Mouse (Mus musculus): Measurements from ENCODE around the gene Dcakd.
A peak's percentile ranks its signal among the peaks of the same experiment; 100 is the strongest.
"Not testable (repeated sequence)": the region's sequence is repeated elsewhere in the genome, so short reads cannot be mapped to it uniquely, and the experiment has no call there.

Gene Dcakd

DNA sequence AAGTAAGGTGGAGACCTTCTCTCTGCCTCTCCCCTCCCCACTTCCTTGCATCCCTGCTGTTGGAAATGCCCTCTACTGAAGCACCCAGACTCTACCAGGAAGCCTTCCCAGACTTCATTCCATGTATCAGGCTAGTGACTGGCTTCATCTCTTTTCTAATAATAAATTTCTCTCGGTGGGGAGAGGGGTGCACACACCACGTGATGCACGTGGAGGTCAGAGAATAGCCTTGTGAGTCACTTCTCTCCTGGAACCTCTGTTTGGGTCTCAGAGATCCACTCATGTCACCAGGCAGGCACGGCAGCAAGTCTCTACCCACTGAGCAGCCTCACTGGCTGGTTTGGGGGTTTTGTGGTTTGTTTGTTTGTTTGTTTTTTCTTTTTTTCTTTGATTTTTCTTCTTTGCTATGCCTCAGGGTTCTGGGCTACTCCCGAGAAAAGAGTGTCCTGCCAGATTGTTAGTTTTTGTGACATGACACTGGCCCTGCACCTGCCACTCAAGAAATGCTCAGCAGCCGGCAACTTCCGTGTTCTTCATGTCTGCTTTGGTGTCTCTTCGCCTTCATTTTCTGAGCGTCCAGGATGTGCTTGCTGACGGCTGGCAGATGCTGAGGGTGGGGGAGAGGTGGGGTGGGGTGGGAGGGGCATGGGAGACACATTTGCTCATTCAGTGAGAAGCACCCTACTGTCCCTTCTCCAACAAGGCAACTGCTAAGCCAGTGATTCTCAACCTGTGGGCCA, 46.8 kb downstream of the Dcakd start:
- DNase-seq (ENCODE audit: low spot score in 2 of 2): no peak

DNA sequence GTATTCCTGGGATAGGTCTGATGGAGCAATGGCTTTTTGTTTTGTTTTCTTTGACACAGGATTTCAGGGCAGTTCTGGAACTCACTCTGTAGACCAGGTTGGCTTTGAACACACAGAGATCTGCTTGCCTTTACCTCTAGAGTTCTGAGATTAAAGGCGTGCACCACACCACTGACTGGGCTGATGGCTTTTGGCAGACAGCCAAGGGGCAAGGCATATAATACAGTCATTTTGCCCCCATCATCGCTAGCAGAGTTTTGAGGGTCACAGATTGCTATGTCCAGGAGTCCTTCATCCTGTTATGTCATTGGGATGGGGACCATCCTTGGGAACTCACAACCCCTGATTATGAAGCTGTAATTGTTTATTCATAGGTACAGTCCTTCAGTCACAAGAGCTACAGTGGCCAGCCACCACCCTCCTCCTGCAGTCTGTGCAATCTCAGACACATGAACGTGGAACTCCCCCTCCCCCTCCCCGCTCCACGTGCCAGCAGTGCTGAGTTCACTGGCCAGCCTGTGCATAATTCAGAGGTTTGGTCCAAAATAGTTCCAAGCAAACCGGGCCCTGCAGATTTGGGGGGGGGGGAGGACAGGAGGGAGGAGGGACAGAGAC, 50.0 kb downstream of the Dcakd start:
- no peak for DNase-seq (ENCODE audit: low spot score in 2 of 2)

DNA sequence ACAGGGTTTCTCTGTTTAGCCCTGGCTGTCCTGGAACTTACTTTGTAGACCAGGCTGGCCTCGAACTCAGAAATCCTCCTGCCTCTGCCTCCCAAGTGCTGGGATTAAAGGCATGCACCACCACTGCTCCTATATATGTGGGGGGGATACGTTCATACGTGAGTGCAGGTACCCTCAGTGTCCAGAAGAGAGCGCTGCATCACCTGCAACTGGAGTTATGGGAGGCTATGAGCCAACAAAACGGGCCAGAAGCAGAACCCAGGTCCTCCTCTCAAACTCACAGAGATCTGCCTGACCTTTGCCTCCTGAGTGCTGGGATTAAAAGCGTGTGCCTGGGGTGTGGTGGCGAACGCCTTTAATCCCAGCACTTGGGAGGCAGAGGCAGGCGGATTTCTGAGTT, 52.2 kb downstream of the Dcakd start:
- DNase-seq (ENCODE audit: low spot score in 2 of 2): not testable (repeated sequence)

DNA sequence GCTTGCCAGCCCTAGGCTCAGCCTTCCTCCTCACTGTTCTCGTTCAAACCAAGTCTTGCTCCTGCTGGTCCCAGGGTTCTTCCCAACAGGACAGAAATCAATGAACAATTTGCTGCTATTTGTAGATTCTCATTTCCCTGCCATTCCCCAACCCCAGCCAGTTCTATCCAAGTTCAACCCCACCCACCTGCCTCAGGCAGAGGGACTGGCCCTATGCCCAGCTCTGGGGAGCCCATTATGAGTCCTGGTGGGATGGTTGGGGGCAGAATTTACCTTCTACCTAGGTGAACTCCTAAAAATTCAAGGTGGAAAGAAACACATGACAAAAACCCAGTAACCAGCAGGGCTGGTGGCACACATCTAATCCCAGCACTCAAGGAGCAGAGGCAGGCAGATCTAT, 55.8 kb downstream of the Dcakd start:
- DNase-seq (ENCODE audit: low spot score in 2 of 2): no peak

DNA sequence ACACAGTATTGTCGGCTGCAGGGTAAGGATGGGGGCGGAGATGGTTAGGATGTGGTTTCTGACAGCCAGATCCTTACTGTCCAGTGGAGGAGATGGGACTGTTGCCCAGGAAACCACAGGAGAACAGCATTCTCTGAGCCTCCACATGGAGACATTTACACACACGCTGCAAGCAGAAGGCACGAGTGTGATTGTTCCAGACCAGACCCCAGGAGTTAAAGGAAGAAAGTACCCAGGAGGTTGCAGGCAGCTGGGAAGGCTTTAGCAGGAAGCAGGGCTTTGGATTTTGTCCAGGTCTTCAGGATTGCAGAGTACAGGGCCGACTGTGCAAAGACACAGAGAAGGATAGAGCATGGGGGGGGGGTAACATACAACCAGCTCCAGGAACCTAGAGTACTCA, 56.5 kb downstream of the Dcakd start:
- no peak for DNase-seq (ENCODE audit: low spot score in 2 of 2)

DNA sequence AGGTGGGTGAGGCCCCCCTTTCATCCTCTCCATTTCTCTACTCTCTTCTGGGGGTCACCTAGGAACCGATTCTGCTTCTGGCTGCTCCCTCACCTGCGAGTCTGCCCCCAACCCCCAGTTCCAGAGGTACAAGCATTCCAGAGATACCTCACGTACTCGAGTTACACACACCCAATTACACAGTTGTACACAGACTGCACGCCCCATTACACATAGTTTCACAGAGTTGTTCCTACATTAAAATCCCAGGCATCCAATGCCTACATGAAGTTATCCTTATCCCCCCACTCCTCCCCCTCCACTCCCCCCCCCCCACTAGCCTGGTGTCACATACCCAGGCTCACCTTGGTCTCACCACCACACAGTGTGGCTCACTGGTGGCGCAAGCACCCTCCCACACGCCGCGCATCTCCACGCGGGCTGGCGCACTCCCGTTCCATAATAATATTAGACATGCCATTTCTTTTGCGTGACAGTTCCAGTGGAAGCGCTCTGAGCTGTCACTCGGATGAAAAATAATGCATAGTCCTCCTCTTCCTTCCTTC, 63.5 kb downstream of the Dcakd start:
- no peak for DNase-seq (ENCODE audit: low spot score in 2 of 2)

DNA sequence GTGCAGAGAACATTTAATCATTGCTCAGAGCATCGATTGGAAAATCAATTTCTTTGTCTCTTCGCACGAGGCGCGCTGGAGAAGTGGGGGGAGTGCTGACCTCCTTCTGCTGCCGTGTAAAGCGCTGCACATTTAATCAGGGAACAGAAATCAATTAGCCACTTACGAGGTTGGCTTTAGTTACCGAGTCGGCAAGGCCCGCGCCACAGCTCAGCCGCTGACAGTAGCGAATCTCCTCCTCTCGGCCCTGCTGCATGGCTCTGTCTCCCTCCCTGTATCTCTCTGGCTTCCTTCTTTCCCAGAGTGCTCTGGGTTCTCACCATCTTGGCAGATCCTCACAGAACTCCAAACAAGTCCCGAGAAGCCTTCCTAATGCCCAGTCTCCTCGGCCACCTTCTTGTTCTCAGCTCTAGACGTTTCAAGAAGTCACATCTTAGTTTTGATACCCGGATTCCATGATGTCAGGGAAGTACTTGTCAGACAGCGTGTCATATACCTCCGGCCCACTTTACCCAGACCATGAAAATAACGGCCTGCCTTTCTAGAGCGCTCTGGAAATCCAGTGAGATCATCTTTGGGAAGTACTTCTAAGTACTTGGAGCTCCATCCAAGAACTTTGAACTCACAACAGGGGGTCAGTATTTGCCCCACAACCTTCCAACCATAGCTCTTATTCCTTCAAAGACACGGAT, 64.1 kb downstream of the Dcakd start:
- DNase-seq (ENCODE audit: low spot score in 2 of 2): no peak

DNA sequence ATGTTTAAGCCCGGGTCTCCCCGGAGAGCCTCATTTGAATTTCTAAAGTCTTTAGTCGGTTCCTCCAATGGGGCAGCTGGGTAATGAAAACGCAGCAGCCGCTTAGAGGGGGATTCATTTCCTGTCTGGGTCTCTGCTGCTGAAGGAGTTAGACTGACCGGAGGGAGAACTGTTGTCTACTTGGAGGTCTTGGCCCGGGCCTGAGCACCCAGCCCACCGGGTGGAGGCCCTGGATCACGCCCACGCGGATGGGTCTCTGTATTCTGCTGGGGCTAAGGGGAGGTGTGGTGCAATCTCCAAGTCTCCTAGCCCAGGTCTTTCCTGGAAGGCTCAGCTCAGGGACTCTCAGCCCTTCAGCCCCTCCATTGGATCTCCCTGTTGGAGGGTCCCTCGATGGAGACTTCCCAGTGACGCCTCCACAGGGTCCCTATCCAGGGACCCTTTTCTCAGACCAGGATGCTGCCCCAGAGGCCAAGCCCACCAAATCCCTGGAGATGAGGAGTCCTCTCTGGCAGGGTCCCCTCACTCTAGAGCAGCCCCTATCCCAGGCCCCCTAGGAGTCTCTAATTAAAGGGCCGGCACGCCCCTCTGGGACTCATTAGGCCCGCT, 64.8 kb downstream of the Dcakd start:
- no peak for DNase-seq (ENCODE audit: low spot score in 2 of 2)

DNA sequence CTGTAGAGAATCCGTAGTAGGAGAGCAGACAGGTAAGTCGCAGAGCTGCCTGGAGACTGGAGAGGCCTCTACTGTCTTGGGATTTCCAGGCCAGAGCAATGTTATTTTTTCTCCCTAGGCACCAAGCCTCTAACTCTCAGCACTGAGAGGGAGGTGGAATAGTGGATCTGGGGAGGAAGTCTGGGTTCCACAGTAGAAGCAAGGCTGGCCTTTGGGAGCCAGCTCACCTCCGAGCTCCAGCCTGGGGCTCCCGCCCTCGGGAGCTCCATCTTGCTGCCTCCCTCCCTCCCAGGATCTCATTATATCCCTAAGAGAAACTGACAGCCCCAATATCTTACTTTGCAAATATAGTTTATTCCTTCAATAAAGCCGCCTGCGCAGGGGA, 65.3 kb downstream of the Dcakd start:
- no peak for DNase-seq (ENCODE audit: low spot score in 2 of 2)

DNA sequence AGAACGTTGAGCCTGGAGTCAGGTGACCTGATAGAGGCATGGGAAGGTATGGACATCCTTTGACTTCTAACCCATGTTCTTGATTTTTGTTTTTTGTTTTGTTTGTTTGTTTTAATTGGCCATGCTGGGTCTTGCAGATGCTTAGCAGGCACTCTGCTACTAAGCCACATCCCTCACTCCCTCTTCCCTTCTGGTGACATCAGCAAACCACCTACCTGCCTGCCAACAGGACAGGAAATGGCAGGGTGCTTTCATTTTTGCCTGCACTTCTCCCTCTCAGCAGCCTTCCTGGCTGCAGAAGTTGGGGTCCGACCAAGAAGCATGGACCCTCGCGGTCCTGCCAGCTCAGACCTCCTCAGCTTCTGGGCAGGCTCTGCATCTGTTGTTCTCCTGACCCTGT, 67.1 kb downstream of the Dcakd start:
- DNase-seq (ENCODE audit: low spot score in 2 of 2): no peak

DNA sequence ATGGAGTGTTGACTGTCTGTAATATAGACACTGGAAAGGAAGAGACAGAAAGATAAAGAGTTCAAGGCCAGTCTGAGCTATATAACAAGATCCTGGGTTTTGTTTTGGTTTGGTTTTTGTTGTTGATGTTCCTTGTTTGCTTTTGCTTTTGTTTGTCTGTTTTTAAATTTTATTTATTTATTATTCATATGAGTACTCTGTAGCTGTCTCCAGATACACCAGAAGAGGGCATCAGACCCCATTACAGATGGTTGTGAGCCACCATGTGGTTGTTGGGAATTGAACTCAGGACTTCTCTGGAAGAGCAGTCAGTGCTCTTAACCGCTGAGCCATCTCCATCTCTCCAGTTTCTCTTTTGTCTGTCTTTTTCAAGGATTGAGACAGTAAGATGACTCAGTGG, 69.3 kb downstream of the Dcakd start:
- no peak for DNase-seq (ENCODE audit: low spot score in 2 of 2)

DNA sequence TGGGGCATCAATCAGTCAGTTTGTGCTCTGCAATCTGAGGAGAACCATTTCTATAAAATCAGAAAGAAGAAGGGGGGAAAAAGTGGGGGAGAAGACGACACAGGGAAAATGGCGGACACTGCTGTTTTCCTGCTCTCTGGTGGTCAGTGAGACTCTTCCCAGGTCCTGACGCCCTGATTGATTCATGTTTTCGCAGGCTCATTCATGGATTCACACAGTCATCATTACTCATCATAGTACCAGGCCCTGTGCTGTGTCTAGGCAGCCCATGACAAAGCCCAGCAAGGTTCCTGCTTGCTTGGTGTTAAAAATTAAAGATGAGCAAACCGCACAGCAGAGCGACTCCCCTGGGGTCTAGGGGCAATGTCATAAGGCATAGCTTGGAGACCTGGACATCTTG, 69.7 kb downstream of the Dcakd start:
- DNase-seq (ENCODE audit: low spot score in 2 of 2): no peak

DNA sequence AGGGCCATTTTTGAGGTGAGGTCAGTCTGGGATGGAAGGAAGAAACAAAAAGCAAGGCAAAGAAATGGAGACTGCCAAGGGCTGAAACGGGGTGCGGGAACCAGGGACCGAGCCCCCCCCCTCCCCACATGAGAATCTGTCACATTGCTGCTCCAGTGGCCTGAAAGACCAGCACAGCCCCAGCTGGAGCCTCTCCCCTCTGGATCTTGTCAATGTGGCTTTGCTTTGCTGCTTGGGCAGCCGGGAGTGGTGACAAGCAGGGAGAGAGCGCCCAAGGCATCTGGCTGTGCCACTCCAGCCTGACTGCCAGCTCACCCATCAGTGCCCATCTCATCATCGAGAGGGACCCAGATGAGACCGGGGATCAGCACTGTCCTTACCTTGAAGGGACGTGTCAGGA, 70.4 kb downstream of the Dcakd start:
- DNase-seq (ENCODE audit: low spot score in 2 of 2): no peak

DNA sequence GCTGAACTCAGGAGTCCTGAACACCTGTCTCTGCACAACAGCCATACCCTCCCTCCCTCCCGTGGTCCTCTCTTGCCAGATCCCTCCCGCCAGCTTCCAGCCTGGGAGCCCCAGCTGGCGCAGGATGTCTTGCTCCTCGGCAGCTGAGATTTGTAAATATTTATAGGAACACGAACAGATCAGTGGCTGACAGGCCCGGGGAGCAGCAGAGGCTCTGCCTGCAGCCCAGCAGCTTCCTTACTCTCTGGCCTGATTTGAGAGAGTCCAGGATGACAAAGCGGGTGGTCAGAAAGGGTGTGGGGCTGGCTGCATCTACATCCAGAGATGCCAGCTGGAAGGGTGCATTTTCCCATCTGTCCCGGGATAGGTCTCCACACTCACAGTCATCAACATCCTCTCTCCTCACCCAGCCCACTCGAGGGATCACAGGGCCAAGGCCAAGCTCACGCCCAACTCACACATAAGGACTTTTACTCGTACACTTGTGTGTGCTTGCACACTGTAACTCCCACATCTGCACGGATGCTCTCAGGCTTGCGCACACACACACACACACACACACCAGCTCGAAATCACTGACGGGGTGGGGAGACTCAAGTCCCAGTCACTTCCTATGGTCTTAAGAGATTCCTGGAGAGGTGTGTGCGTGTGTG, 71.0 kb downstream of the Dcakd start:
- DNase-seq (ENCODE audit: low spot score in 2 of 2): no peak

DNA sequence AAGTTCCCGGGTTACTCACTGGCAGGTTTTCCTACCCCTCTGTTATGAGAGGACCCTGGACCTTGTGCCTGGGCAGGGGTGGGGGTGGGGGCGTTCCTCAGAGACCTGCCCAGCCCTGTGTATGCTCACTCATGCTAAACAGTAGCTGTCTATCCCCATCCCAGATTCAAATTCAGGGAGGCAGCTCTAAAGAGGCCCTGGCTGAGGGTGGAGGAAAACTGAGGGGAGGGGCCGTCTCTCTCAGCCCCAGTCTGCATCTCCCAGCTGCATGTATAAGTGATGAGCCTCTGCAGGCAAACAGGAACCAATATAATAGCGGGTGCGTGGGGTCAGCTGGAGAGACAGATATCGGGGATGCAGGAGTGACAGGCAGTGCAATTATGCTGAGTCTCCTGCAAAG, 75.2 kb downstream of the Dcakd start:
- no peak for DNase-seq (ENCODE audit: low spot score in 2 of 2)

DNA sequence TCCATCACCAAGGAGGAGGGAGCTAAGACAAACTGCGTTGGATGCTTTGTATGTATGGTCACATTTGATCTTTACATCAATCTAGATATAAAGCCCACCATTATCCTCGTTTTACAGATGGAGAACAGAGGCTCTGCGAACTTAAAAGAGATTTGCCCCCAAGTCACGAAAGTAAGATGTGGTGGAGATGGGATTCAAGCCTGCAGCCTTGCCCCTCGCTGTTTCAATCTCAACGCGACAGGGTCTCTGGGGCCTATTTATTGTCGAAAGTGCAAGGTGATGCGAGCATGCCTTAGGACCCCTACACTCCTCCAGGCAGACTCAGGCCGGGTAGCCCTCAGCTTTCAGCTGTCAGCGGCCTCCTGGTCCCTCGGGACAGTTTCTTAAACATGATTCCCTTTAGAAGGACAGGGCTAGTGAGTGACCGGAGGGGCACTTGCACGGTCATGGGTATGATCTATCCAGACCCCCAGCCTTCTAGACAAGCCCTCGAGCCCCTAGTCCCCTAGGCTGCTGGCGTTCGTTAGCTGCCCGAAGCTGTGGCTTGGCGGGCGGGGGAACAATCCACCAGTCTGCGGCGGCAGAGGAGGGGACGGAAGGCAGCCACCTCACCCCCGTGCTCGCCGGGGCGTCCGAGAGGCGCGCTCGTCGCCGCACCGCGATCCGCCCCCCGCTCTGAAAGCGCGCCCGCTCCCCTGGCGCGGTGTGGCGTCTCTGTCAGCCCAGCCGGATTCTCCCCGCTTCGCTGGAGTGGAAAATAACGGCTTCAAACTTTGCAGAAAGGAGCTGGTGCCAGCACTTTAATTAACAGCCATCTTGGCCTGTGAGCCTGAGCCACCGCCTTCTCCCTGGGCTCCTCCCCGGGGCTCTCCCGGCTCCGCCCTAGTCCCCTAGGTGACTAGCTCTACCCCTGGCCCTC, 79.8 kb downstream of the Dcakd start:
- DNase-seq (ENCODE audit: low spot score in 2 of 2): no peak

DNA sequence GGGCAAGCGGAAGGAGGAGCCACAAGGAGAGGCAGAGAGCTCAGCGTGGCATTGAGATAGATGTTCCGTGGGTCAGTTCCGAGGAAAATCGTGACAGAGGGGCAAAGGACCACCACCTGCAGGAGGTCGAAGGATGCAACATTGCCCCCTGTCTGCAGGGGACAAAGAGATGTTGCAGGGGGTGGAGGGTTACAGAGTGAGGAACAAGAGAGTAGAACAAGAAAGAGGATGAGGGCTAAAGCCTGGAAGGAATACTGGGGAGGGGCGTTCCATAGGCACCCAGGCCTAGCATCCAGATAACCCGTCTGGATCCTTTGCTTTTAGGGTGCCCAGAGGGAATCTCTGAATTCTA, 81.2 kb downstream of the Dcakd start:
- DNase-seq (ENCODE audit: low spot score in 2 of 2): no peak

DNA sequence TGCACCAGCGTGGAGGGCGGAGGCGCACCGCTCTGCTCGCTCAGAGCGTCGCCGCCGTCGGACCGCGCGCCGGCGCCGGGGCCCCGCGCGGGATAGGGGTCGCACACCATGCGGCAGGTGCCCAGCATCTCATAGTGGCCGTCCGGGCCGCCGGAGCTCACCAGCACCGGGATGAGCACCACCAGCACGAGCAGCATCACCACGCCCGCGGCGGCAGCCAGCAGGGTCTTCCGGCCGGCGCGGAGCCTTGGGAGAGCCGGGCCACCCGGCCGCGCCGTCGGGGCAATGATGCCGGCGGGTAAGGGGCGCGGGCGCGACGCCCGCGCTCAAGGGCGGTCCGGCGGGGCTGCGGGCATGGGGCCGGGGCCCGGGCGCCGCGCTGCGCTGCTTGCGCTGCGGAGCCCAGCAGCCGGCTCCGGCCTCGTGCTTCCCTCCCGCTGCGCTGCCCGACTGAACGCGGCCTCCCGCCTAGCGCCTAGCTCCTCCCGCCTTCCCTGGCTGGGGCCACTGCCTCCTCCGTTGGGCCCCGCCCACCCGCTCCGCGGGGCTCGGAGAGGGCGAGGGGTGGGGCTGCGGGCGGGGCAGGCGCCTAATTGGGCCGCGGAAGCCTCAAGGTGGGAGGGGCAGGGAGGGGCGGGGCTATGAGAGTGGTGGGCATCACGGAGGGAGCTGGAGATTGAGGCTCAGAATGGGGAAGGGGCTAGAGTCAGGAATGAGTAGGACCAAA, 81.7 kb downstream of the Dcakd start, which contains the start of gene C1ql1:
Gene C1ql1, minus strand, starts transcription at position 424 of the 727 bp plus-strand sequence.
- DNase-seq (ENCODE audit: low spot score in 2 of 2): peak in 1 of 2 experiments; percentile 29

DNA sequence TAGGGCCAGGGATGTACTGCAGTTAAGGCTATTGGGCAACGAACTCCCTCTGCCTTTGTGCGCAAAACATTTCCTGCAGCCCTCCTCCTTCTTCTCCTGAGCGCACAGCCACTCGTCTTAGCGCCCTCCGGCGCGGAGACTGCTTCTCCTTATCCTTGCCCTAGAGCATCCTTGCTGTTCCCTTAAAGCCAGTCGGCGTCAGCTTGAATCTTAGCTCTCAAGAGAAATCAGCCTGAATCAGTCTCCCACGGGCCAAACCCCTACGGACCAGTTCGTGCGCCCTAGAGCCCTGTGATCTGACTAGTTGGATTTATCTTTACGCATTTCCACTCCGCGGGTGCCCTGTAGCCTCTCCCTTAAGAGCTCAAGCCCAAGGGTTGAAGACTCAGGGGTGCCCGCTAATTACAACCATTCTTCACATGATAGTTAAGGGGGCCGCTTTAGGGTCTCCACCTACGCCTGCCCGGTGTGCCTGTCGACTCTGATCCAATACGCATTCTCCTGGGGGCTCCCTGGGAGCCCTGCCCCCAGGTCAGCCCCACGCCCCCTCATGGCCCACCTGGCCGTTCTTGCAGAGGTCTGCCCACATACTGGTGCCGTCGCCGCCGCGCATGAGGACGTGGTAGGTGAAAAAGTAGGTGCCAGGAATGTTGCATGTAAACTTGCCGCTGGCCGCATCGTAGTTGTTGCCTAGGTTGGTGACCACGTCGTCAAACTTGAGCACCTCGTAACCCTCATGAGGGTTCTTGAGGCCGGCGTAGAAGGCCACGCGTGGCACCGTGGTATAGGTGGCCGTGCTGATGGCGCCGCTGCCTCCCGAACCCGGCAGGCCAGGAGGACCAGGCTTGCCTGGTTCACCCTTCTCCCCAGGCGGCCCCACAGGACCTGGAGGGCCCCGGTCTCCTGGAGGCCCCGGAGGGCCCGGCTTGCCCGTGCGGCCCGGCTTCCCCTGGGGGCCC, 82.5 kb downstream of the Dcakd start:
- DNase-seq (ENCODE audit: low spot score in 2 of 2): no peak
